In the genomic region with DNA sequence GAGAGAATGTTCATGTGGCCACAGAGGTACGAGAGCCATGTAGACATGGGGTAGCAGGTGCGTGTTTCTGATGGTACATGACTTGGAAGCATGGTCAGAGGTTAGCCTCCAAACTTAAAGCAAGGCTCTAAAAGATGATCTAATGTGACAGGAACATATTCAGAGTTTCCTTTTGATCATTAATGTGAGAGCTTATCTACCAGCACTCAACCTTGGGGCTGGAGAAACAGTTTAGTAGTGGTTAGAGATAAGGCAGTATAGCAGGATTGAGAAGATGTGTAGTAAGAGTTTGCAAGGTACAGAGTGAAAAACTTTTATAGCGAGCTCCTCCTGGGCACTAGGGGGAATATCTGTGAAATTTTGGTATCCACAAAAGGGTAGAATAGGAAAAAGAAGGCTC, we compare ENCODE assay signal across 1 mouse cellular context.
TF ChIP-seq lines count a peak whose summit lies in the region.

No protein-coding gene starts in this region.

TF ChIP-seq in MEL, 35 proteins besides CTCF, POLR2A, EP300 and RAD21 (continued from another document):
- TF ChIP-seq MYB (IDR thresholded peaks at IDR 0.05; ENCODE audit: low read depth, low read length), result peak; percentile 42; the same call in 1 of the 2 replicates
- TF ChIP-seq CHD2 (IDR thresholded peaks at IDR 0.05; ENCODE audit: low read length), result no peak
- TF ChIP-seq ELF1 (IDR thresholded peaks at IDR 0.05; ENCODE audit: low read depth, low read length), result no peak
- TF ChIP-seq BHLHE40 (IDR thresholded peaks at IDR 0.05; ENCODE audit: borderline replicate concordance, low read depth, low read length), result no peak
- peak; percentile 91 for TF ChIP-seq GATA1 (IDR thresholded peaks at IDR 0.05; ENCODE audit: low read depth, low read length)
- no peak for TF ChIP-seq E2F4 (IDR thresholded peaks at IDR 0.05; ENCODE audit: borderline replicate concordance, low read depth, low read length)
- TF ChIP-seq USF1 (IDR thresholded peaks at IDR 0.05; ENCODE audit: low read depth, low read length), result no peak
- no peak for TF ChIP-seq ZC3H11A (IDR thresholded peaks at IDR 0.05; ENCODE audit: low read depth, low read length)
- no peak for TF ChIP-seq TAL1 (IDR thresholded peaks at IDR 0.05; ENCODE audit: low read length)
